Mouse (Mus musculus) T-helper 17 cell (primary cell): ENCODE results near the gene Pitpnm1.

ENCODE experiments used
- in situ Hi-C, 2 experiments: fragments of 300-600 bp; cut with MboI, MseI; formaldehyde crosslinking; loops; 1 replicate in 1 of 2; 2 replicates in 1 of 2; pipeline ENCODE4 v1.15.1; 2025; ENCODE audit warnings: high pct_unique_total_duplicates in 2 of 2

The Pitpnm1 gene

DNA sequence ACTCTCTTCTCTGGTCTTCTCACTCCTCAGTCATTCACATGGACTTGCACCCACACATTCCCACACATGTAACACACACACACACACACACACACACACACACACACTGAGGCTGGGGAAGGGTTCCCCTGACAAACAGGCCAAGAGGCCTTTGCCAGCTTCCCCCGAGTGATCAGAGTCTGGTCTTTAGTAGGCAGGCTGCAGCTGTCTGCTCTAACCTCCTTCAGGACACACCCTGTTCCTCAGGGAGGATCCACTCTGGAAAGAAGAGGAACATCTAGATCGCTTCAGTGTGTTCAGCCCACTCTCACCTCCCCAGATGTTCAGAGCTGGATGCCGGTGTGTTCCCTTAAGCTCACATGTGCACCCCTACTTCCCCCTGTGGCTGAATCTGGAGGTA lies 5.5 kb upstream of the Pitpnm1 start:
- in situ Hi-C loops = no loop called here

DNA sequence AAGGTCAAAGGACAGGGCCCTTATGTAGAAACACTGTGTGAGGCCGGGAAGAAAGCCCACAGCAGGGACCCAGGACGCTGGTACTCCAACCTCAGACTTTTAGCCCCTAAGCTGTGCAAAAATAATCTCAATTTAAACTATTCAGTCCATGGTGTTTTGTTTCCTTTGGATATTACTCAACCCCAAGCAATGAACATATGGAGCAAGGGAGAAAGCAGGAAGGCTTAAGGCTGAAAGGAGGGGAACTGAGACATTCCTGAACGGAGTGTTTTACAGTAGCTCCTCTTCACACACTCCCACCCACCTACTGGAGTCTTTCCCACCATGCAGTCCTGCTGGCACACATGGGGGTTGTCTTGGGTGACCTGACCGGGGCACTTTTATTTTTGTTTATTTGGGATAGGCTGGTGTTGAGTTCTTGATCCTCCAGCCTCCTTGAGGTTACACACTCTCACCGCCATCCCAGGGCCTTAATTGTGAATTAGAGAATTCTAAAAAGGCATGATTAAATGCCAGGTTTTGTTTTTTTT lies 5.0 kb upstream of the Pitpnm1 start:
- in situ Hi-C loops = loop anchor here in 1 of 2 experiments (5.0 kb wide), 2 partner anchors 38 to 57 kb away; partner anchors contain the start of genes Gstp3 and Ptprcap

GRCm38 (mm10) chr19:4095802-4096201 lies 4.0 kb upstream of the Pitpnm1 start:
- in situ Hi-C loops = loop anchor here in 1 of 2 experiments (5.0 kb wide), 2 partner anchors 39 to 56 kb away; partner anchors contain the start of genes Gstp3 and Ptprcap

GRCm38 (mm10) chr19:4096642-4097440 lies 3.0 kb upstream of the Pitpnm1 start, which contains the start of gene Cdk2ap2:
TSS of gene Cdk2ap2 (plus strand) at chr19:4097182.
- in situ Hi-C loops = loop anchor here in 1 of 2 experiments (5.0 kb wide), 2 partner anchors 40 to 55 kb away; partner anchors contain the start of genes Gstp3 and Ptprcap

- in situ Hi-C loops = loop anchor here in 1 of 2 experiments (5.0 kb wide), 2 partner anchors 40 to 55 kb away; partner anchors contain the start of genes Gstp3 and Ptprcap
Measured at GRCm38 (mm10) chr19:4097441-4097825, 2.4 kb upstream of the Pitpnm1 start.

GRCm38 (mm10) chr19:4098426-4098825 lies 1.4 kb upstream of the Pitpnm1 start:
- in situ Hi-C loops = loop anchor here in 1 of 2 experiments (5.0 kb wide), 2 partner anchors 41 to 54 kb away; partner anchors contain the start of genes Gstp3 and Ptprcap

DNA sequence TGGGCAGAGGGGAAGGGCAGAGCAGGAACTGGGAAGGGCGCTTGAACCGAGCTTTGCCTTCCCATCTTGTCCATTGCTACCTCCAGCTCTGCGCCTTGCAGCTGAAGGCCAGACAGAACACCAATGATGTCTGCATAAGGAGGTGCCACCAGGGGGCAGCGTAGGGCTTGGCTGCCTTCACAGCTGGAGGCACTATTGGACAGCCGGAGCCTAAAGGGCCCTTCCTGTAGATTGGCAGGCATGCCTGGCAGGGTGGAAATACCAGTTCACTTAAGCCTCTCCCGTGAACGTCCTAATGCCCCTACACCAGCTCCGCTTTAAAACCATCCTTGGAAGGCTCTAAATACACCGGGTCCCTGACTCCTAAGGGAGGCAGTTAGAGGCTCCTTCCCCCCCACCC lies 742 bp upstream of the Pitpnm1 start:
- in situ Hi-C loops = loop anchor here in 1 of 2 experiments (5.0 kb wide), 2 partner anchors 42 to 53 kb away; partner anchors contain the start of genes Gstp3 and Ptprcap

DNA sequence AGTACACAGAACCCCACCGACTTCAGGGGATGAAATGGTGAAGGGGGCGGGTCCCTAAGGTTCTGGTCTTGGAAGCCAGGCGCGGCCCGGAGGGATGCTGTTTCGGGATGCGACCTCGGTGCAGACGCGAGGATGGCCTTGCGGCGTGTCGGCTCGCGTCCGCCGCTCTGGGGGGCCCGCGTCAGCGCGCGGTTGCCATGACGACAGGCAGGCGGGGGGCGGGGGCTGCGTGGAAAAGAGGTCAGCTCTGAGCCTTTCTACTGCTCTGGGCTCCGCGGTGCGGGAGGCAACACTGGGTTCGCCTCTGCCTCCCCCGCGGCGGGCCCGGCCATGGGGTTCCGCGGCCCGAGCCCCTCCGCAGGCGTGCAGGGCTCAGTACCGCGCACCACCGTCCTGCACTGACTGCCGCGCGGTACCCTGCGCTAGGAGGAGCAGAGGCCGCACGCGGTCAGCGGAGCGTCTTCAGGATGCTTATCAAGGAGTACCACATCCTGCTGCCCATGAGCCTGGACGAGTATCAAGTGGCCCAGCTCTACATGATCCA lies 992 bp downstream of the Pitpnm1 start:
- in situ Hi-C loops = loop anchor here in 1 of 2 experiments (10.0 kb wide), 1 partner anchor 514 kb away; the partner anchor contains the start of gene Lrfn4

DNA sequence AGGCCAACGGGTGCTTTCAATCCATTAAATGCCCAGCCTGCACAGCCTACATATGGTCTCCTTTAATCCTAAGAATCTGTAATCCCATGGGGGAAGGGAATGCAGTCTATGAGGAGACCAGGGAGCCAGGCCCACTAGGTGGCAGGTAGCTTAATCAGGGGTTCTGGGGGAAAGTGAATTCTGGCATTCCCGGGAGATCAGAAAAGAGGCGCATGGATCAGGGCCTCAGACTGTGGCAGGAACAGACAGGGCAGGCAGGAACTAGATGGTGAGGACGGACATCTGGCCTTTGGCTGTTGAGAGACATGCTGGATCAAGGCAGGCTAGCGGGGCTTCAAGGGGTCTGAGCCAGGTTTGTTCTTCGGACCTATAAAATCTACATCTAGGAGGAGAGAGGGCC lies 1.7 kb downstream of the Pitpnm1 start:
- in situ Hi-C loops = loop anchor here in 1 of 2 experiments (10.0 kb wide), 1 partner anchor 513 kb away; the partner anchor contains the start of gene Lrfn4

DNA sequence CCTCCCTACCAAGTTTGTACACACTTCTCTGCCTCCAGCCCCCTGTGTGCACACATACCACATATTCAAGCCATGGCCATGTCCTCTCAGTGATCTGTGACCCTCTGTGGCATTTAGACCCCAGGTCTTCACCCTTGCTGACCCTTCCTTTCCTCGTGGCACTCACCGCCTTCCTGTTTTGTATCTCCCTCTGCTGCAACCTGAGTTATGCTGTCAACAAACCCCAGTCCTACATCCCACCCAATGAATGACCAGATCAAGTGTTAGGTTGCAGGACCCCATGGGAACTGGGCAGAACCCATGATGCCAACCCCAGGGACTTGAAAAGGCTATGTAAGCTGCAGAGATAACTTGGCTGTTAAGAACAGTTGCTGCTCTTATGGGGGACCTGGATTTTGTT lies 2.3 kb downstream of the Pitpnm1 start:
- in situ Hi-C loops = loop anchor here in 1 of 2 experiments (10.0 kb wide), 1 partner anchor 513 kb away; the partner anchor contains the start of gene Lrfn4

DNA sequence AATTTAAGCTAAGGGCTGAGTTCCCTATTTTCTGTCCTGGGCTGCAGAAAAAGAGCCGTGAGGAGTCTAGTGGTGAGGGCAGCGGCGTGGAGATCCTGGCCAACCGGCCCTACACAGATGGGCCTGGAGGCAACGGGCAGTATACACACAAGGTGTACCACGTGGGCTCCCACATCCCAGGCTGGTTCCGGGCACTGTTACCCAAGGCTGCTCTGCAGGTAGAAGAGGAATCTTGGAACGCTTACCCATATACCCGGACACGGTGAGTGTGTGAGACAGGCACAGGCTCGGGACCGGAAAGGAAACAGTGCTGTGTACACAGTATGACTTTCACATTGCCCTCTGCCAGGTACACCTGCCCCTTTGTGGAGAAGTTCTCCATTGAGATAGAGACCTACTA lies 2.8 kb downstream of the Pitpnm1 start:
- in situ Hi-C loops = loop anchor here in 1 of 2 experiments (10.0 kb wide), 1 partner anchor 512 kb away; the partner anchor contains the start of gene Lrfn4

DNA sequence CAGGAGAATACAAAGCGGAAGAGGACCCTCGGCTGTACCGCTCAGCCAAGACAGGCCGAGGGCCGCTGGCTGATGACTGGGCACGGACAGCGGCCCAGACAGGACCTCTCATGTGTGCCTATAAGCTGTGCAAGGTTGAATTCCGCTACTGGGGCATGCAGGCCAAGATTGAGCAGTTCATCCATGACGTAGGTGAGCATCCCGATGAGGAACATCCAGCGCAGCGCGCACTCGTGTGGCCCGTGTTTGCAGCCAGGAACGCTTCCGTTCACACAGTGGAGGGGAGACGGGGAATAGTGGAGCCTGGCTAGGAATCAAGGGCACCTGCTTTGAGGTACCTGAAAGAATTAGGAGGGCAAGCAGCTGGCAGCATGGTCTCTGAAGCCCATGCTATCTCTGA lies 3.5 kb downstream of the Pitpnm1 start:
- in situ Hi-C loops = loop anchor here in 1 of 2 experiments (10.0 kb wide), 1 partner anchor 512 kb away; the partner anchor contains the start of gene Lrfn4

DNA sequence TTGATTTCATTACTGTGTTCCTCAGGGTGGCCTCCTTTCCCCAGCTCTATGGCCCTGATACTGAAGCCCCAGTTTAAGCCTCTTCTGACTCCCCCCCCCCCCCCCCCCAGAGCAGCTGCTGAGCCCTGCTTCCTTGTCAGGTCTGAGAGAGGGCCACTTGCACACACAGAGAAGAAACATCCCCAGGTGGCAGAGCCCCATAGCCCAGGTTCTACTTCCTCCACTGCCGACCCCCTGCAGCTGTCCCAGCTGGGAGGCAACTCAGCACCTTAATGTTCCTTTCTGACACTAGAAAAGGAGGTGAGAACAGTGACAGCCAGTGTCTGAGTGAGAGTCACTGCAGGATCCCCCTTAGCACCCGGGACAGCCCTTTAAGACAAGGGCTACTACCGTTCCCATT lies 4.0 kb downstream of the Pitpnm1 start:
- in situ Hi-C loops = loop anchor here in 1 of 2 experiments (10.0 kb wide), 1 partner anchor 511 kb away; the partner anchor contains the start of gene Lrfn4

GRCm38 (mm10) chr19:4104675-4105194 lies 4.9 kb downstream of the Pitpnm1 start:
- in situ Hi-C loops = loop anchor here in 1 of 2 experiments (10.0 kb wide), 1 partner anchor 510 kb away; the partner anchor contains the start of gene Lrfn4

DNA sequence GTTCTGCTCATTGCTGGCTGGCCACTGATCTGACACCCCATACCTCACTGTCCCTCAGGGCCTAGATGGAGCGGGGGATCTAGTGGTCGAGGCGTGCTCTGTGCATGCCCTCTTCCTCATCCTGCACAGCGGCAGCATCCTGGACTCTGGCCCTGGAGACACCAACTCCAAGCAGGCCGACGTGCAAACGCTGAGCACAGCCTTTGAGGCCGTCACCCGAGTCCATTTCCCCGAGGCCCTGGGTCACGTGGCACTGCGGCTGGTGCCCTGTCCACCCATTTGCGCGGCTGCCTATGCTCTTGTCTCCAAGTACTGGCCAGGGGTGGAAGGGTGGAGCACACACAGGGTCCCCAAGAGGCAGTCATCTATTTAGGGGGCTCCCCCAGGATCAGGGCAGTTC lies 6.9 kb downstream of the Pitpnm1 start:
- in situ Hi-C loops = loop anchor here in 1 of 2 experiments (10.0 kb wide), 1 partner anchor 508 kb away; the partner anchor contains the start of gene Lrfn4

GRCm38 (mm10) chr19:4108535-4108934 lies 8.7 kb downstream of the Pitpnm1 start:
- in situ Hi-C loops = loop anchor here in 1 of 2 experiments (10.0 kb wide), 1 partner anchor 506 kb away; the partner anchor contains the start of gene Lrfn4

DNA sequence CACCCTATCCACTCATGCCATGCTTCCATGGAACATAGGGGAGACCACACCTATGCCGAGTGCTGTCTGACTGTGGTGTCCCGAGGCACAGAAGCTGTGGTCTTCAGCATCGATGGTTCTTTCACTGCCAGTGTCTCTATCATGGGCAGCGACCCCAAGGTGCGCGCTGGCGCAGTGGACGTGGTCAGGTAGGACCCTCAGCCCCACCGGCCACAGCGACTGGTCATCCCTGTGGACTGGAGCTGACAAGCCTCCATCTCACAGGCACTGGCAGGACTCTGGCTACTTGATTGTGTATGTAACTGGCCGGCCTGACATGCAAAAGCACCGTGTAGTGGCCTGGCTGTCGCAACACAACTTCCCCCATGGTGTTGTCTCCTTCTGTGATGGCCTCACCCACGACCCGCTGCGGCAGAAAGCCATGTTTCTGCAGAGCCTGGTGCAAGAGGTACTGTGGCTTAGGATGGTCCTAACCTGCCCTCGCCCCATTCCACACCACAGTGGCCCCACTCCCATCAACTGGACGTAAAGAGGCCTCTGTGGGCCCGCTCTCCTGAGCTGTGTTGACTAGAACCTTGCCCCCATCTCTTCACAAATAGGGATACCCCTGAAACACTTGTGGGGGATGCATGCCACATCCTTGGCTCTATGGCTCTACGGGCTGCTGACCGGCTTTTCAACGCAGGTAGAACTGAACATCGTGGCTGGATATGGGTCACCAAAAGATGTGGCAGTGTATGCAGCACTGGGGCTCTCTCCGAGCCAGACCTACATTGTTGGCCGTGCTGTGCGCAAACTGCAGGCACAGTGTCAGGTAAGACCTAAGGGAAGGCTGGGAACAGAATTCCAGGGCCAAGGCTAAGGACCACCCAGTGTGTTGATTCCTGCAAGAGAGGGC lies 12.5 kb downstream of the Pitpnm1 start:
- in situ Hi-C loops = loop anchor here in 1 of 2 experiments (10.0 kb wide), 1 partner anchor 392 kb away; no protein-coding TSS in a partner anchor

DNA sequence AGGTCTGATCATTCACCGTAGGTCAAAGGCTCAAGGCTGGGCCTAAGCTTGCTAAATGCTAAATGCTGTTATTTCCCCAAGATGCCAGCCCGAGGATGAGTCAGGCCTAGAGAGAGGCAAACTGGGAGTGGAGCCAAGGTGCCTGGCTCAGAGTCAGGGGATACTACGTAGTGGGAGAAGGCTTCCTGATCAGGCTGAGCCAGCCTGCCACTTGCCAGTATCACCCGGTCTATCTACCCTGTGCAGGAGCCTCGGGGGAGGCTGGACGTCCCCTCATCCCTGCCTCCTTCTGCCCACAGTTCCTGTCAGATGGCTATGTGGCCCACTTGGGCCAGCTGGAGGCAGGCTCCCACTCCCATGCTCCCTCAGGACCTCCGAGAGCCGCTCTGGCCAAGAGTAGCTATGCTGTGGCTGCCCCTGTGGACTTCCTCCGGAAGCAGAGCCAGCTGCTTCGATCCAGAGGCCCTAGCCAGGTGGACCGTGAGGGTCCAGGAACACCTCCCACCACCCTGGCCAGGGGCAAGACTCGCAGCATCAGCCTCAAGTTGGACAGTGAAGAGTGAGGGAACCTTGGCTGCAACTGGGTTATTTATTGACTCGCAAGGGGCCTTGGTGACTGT lies 13.5 kb downstream of the Pitpnm1 start:
- in situ Hi-C loops = loop anchor here in 1 of 2 experiments (10.0 kb wide), 1 partner anchor 392 kb away; no protein-coding TSS in a partner anchor

DNA sequence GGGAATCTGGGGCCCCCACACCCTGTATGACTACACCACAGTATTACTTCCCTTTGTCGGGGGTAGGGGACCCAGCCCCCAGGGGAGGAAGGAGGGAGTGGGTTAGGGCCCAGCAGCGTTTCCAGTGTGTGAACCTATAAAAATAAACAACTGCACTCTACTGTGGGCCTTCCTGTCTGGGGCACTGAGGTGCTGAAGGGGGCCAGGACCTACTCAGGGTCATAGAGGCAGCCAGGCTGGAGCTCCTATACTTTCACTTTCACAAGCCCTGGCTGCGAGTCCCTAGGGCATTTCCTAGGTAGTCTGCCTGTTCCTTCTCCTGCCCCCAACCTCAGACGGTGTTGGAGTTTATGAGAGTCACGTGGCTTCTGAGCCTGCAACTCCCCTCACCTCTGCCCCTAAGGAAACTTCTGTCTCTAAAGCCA lies 14.0 kb downstream of the Pitpnm1 start:
- in situ Hi-C loops = loop anchor here in 1 of 2 experiments (10.0 kb wide), 1 partner anchor 391 kb away; no protein-coding TSS in a partner anchor
